Comparison of ENCODE assay signal across 26 mouse cellular contexts in genomic region chr4:103221789-103222188, GRCm38 (mm10).
"Had no signal": no experiment of that assay in that cellular context is flagged by ENCODE, and none has a peak within 500 bp of the region (broad histone marks: within the 10 kb centered on the region; RNA-seq: fewer than 3 reads in every experiment).

No protein-coding gene starts in this region.

- H3K9me3 ChIP-seq: kidney, embryonic 15.5 days; limb, embryonic 12.5 days; limb, embryonic 15.5 days; liver, embryonic 12.5 days; liver, embryonic 15.5 days; lung, embryonic 15.5 days; midbrain, embryonic 10.5 days; midbrain, embryonic 13.5 days; neural tube, embryonic 13.5 days; stomach, embryonic 15.5 days had no signal

- ATAC-seq: liver, embryonic 12.5 days; midbrain, embryonic 13.5 days; midbrain, embryonic 16.5 days had no signal

- H3K4me1 ChIP-seq: liver, embryonic 15.5 days; lung, embryonic 15.5 days; midbrain, embryonic 10.5 days; midbrain, embryonic 13.5 days; stomach, embryonic 15.5 days had no signal

- H3K4me3 ChIP-seq: kidney, embryonic 15.5 days; limb, embryonic 12.5 days; limb, embryonic 15.5 days; liver, embryonic 12.5 days; liver, embryonic 15.5 days; lung, embryonic 15.5 days; megakaryocyte, embryonic 14.5 days; midbrain, embryonic 10.5 days; midbrain, embryonic 13.5 days; myocyte; neural tube, embryonic 13.5 days; stomach, embryonic 15.5 days had no signal

- H3K27me3 ChIP-seq: kidney, embryonic 15.5 days; limb, embryonic 12.5 days; limb, embryonic 15.5 days; liver, embryonic 12.5 days; liver, embryonic 15.5 days; lung, embryonic 15.5 days; megakaryocyte, embryonic 14.5 days; midbrain, embryonic 13.5 days; neural tube, embryonic 13.5 days; stomach, embryonic 15.5 days had no signal

- H3K27ac ChIP-seq: kidney, embryonic 15.5 days; limb, embryonic 12.5 days; limb, embryonic 15.5 days; liver, embryonic 12.5 days; liver, embryonic 15.5 days; lung, embryonic 15.5 days; midbrain, embryonic 10.5 days; midbrain, embryonic 13.5 days; neural tube, embryonic 13.5 days; stomach, embryonic 15.5 days had no signal

- H3K4me2 ChIP-seq: kidney, embryonic 15.5 days; limb, embryonic 12.5 days; limb, embryonic 15.5 days; liver, embryonic 12.5 days; liver, embryonic 15.5 days; lung, embryonic 15.5 days; midbrain, embryonic 13.5 days; neural tube, embryonic 13.5 days; stomach, embryonic 15.5 days had no signal

- H3K9ac ChIP-seq: kidney, embryonic 15.5 days; limb, embryonic 12.5 days; limb, embryonic 15.5 days; liver, embryonic 12.5 days; liver, embryonic 15.5 days; lung, embryonic 15.5 days; midbrain, embryonic 13.5 days; neural tube, embryonic 13.5 days; stomach, embryonic 15.5 days had no signal

- DNase-seq: kidney, adult 11 months; kidney, adult 8-10 months; kidney, postnatal 14 days; kidney, postnatal 4 days; left cerebral cortex, postnatal 4 days; lung, adult 18-20 months; lung, postnatal 14 days; lung, postnatal 4 days; retina, postnatal 1 day; right cerebral cortex, postnatal 25 days; spleen, adult 18-20 months; thymus, adult 2 months; thymus, postnatal 4 days had no signal

- H3K36me3 ChIP-seq: kidney, embryonic 15.5 days; limb, embryonic 12.5 days; limb, embryonic 15.5 days; liver, embryonic 12.5 days; liver, embryonic 15.5 days; lung, embryonic 15.5 days; midbrain, embryonic 10.5 days; midbrain, embryonic 13.5 days; neural tube, embryonic 13.5 days; stomach, embryonic 15.5 days had no signal
